Mouse (Mus musculus) small intestine, adult 2 months (tissue): ENCODE measurements around the gene Tspan13.

Experiments
- CTCF ChIP-seq: fragments of 200-500 bp; IDR thresholded peaks from 2 replicates; pipeline ENCODE4 v1.5.1; 2012; ENCODE audit warnings: low read depth, mild to moderate bottlenecking, control low read depth, inconsistent platforms, low read length, moderate library complexity, mixed read lengths; ENCODE audit not compliant: insufficient replicate concordance, insufficient read length; ENCODE audit errors: extremely low read depth
- POLR2A ChIP-seq: fragments of 200-500 bp; IDR thresholded peaks from 2 replicates; pipeline ENCODE4 v1.6.1; 2012; ENCODE audit warnings: low read depth, mild to moderate bottlenecking, control low read depth, inconsistent platforms, low read length, moderate library complexity

GRCm38 (mm10) chr12:36072860-36073259 lies 30.6 kb upstream of the Tspan13 start:
- no peak for TF ChIP-seq CTCF
- TF ChIP-seq POLR2A: no peak
